Mouse (Mus musculus) splenic B cell, adult 2 months (primary cell): ENCODE measurements around the gene Nsg1.

Source experiments
- DNase-seq: peaks from one replicate; pipeline ENCODE4 v3.0.0-alpha.2; 2011; ENCODE audit warnings: low read depth, low spot score
- H3K27me3 ChIP-seq: 2 replicates; pipeline ENCODE4 v1.6.1; 2012; ENCODE audit warnings: mild to moderate bottlenecking, low read length, moderate library complexity, mixed read lengths; ENCODE audit not compliant: control insufficient read depth, poor library complexity, insufficient read depth, severe bottlenecking
- H3K36me3 ChIP-seq: 2 replicates; pipeline ENCODE4 v1.6.1; 2012; ENCODE audit warnings: mild to moderate bottlenecking, low read length, moderate library complexity, mixed read lengths; ENCODE audit not compliant: control insufficient read depth, poor library complexity, insufficient read depth, severe bottlenecking

Nsg1 gene

GRCm38 (mm10) chr5:38117056-38117455, 42.7 kb downstream of the Nsg1 start:
- DNase-seq = no peak
- H3K36me3 ChIP-seq = no peaks in the 10 kb centered on the region
- no peaks in the 10 kb centered on the region for H3K27me3 ChIP-seq

GRCm38 (mm10) chr5:38114526-38114925, 45.2 kb downstream of the Nsg1 start:
- no peak for DNase-seq
- no peaks in the 10 kb centered on the region for H3K36me3 ChIP-seq

GRCm38 (mm10) chr5:38106807-38107206, 52.9 kb downstream of the Nsg1 start:
- DNase-seq = no peak
- H3K27me3 ChIP-seq = no peaks in the 10 kb centered on the region
- no peaks in the 10 kb centered on the region; the same call in 1 of the 2 replicates for H3K36me3 ChIP-seq

More at GRCm38 (mm10) chr5:38114526-38114925, 45.2 kb downstream of the Nsg1 start:
- H3K27me3 ChIP-seq = no peaks in the 10 kb centered on the region

- Histone ChIP-seq H3K36me3 (no peaks in the 10 kb centered on the region; the same call in 1 of the 2 replicates), H3K27me3 (no peaks in the 10 kb centered on the region)
- no peak for DNase-seq
Observed at GRCm38 (mm10) chr5:38106080-38106697, 53.5 kb downstream of the Nsg1 start.

GRCm38 (mm10) chr5:38102945-38103344, 56.8 kb downstream of the Nsg1 start:
- no peak for DNase-seq
- H3K27me3 ChIP-seq = no peaks in the 10 kb centered on the region

GRCm38 (mm10) chr5:38099139-38099676, 60.5 kb downstream of the Nsg1 start:
- no peaks in the 10 kb centered on the region for H3K36me3 ChIP-seq
- no peak for DNase-seq
- H3K27me3 ChIP-seq = no peaks in the 10 kb centered on the region

More at GRCm38 (mm10) chr5:38102945-38103344, 56.8 kb downstream of the Nsg1 start:
- no peaks in the 10 kb centered on the region for H3K36me3 ChIP-seq

- H3K27me3 ChIP-seq = no peaks in the 10 kb centered on the region
- peak; percentile 6 for DNase-seq
- no peaks in the 10 kb centered on the region for H3K36me3 ChIP-seq
Observed at GRCm38 (mm10) chr5:38097501-38098093, 62.1 kb downstream of the Nsg1 start.

GRCm38 (mm10) chr5:38094331-38094730, 65.4 kb downstream of the Nsg1 start:
- no peaks in the 10 kb centered on the region for H3K36me3 ChIP-seq
- no peaks in the 10 kb centered on the region for H3K27me3 ChIP-seq
- no peak for DNase-seq

- DNase-seq = no peak
- Histone ChIP-seq H3K27me3 (no peaks in the 10 kb centered on the region), H3K36me3 (no peaks in the 10 kb centered on the region)
Observed at GRCm38 (mm10) chr5:38091966-38092304, 67.8 kb downstream of the Nsg1 start.

- Histone ChIP-seq H3K27me3 (no peaks in the 10 kb centered on the region), H3K36me3 (no peaks in the 10 kb centered on the region)
- peak; percentile 71 for DNase-seq
Observed at GRCm38 (mm10) chr5:38091046-38091965, 68.4 kb downstream of the Nsg1 start.

GRCm38 (mm10) chr5:38090581-38090980, 69.1 kb downstream of the Nsg1 start:
- H3K27me3 ChIP-seq = no peaks in the 10 kb centered on the region
- DNase-seq = no peak
- no peaks in the 10 kb centered on the region for H3K36me3 ChIP-seq

GRCm38 (mm10) chr5:38090111-38090510, 69.6 kb downstream of the Nsg1 start:
- no peaks in the 10 kb centered on the region for H3K36me3 ChIP-seq
- no peak for DNase-seq
- no peaks in the 10 kb centered on the region for H3K27me3 ChIP-seq
